Mouse (Mus musculus) CD8-positive naive resting alpha-beta T cell, adult 2 months (primary cell): ENCODE results near the gene Cyp8b1.

Source experiments
- DNase-seq, 2 experiments: peaks; one replicate each; pipeline ENCODE4 v3.0.0; 2022; ENCODE audit warnings: low read depth in 2 of 2, low spot score in 2 of 2

Cyp8b1 gene

DNA sequence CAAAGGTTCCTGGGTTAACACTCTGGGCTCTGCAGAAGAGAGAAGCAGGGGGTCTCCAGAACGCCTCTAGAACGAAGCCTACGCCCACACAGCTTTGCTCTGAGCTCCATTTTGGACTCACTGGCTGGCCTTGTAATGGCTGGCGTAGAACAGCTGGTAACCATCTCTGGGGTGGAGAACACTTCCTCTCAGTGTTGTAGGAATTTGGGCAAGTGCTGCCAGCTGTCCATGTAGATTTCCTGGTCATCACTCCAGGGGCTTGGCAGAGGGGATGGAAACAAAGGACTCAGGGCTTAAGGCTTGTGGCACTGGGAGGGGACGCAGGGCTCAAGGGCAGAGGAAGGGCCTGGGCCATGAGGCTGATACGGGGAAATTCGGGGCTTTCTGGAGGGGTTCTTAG, 21.7 kb downstream of the Cyp8b1 start:
- no peak for DNase-seq

DNA sequence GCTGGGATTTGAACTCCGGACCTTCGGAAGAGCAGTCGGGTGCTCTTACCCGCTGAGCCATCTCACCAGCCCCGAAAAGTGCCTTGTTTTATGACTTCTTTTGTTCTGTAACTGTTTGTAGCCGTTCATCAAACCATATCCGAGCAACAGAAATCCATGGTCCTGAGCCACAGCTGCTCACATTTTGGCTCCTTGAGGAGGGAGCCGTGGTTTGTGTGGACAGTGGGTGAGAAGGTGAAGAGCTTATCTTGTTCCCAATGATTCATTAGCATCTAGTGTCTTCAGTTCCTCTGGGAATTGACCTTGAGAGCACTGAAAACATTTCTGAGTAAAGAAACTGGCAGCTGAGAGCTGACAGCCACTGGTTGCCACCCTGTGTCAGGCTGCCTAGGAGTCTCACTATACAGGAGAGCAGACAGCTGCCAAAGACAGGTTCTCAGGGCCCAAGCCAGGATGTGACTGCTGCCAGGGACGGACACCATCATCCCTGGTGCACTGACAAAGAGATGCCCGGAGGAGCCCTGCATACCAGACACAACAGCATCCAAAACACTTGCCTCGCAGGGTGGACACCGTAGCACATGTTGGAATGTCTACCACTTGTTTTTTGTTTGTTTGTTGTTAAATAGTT, 23.9 kb downstream of the Cyp8b1 start:
- no peak for DNase-seq

DNA sequence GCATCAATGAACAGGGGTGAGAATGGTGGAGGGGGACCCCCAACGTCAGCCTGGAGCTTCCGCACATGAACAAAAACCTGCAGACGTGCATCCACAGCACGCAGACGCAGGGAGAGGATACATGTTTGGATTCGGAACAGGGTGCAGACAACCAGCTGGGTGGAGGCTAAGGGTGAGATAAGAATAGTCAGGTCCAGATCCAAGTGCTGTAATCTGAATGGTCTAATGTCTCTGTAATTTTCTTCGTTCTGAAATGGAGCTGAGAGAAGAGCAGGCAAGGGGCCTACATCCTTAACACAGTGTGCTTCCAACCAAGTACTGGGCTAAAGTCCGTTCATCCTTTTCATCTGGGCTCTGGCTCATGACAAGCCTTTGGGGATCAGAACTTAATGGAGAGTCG, 24.8 kb downstream of the Cyp8b1 start:
- DNase-seq: no peak

DNA sequence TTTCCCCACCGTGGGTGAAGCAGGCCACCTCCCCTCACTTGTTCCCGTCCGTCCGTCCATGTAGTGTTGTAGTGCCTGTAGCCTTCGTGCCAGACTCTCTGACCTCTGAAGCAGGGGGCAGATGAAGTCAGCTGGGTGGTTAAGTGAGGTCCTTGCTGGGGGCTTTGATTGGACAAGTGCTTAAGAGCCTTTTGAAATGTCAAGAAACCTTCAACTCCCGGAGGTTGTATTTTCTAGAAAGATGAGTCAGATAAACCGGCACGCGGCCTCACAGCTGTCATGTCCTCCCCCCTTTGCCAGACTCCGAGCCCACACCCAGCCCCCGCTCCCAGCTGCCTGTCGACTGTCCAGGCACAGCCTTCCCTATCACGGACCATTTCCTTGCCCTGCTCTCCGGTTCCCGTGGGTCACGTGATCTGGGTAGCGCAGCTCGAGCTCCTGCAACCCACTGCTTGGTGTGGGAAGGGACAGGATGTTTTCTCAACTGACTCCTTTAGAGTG, 25.6 kb downstream of the Cyp8b1 start:
- DNase-seq: peak; percentile 8 to 14

DNA sequence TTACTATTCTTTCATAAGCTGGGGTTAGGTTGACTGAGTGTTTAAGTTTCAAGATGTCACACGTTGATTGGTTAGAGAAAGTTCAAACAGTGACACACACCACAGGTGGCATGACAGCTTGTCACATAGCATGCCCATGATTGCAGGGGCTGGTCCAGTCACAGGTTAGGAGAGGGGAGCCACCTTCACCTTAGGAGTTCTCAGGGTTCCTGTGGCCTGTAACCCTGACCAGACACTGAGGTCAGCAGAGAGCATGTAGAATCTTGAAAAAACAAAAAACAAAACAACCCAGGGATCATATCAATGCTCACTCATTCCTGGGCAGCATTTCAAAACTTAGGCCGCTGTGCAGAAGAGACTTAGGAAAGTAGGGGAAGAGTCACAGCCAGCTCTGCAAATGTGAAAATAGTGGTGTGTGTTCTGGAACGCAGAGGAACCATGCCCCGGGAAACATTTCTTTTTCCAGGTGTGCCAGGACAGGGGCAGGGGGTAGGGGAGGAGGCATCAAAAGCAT, 26.1 kb downstream of the Cyp8b1 start:
- DNase-seq: no peak

DNA sequence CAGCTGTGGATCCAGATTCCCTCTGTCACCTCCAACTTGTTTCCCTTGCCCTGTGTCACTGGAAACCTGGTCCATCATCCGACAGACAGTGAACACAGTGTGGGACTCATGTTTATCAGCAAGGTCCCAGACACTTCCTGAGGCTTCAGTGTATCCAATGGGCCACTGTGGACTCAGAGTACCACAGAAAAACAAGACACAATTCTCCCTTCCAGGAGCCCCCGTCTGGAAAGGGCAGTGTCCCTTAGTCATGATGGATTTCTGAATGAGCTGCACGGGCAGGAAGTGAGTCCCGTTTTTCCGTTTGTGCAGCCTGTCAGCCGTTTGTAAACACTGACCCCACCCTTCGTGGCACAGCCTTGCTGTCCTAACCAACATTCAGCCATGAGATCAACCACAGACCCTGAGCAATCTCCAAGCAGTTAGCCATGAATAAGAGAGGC, 34.1 kb downstream of the Cyp8b1 start:
- DNase-seq: no peak

DNA sequence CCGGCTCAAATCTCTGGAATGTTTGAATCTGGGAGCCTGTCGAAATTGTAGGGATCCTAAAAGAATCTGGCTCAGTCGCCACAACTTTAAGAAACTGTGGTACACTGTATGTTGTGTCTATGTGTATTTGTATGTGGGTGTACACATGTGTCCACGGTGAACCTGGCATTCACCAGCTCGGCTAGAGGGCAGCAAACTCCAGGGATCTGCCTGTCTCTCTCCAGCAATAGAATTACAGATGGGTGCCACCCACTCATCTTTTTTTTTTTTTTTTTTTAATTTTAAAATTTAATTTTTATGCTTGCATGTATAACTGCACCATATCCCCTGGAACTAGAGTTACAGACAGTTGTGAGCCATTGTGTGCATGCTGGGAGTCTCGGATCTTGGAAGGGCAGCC, 34.8 kb downstream of the Cyp8b1 start:
- DNase-seq: no peak

DNA sequence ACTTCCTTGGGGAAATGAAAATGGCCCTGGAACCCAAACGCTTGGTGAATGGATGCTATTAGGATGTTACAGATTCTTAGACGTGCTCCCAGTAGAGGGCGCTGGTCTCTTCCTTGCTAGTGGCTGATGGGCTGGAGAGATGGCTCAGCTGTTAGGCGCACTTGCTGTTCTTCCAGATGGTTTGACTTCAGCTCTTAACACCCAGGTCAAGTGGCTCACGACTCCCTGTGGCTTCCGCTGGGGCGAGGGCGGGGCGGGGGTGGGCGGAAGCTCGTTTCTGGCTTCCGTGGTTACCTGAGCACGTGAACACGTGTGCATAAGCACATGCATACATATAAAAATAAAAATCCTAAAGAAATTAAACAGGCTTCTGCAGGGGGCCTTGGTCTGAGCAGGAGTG, 35.3 kb downstream of the Cyp8b1 start:
- DNase-seq: peak; percentile 11 to 20

DNA sequence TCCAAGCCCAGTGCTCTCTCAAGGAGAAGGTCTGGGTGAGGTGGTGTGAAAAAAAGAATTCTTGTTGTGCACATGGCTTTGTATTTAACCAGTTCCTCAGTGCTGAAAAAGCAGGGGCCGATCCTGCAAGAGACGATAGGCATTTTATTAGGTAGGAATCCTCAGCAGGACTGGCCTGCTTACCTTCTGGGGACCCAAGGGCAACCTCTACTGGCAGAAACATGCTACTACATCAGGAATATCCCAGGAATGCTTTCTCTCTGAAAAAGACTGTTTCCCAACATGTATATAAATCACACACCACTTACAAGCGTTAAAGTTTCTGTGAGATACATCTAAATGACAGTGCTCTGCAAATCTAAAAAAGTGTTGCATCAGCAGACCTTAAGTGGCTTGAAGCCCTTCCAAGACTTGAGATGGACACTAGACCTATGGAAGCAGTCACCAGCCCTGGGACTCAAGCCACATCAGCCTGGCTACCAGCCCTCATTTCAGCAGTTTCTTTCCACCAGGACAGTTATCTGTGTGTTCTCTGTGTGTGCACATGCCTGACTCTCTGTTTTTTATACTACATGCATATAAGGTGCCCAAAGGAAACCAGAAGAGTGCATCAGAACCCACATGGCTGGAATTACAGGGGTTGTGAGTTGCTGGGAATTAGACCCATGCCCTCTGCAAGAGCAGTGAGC, 38.9 kb downstream of the Cyp8b1 start:
- DNase-seq: no peak

DNA sequence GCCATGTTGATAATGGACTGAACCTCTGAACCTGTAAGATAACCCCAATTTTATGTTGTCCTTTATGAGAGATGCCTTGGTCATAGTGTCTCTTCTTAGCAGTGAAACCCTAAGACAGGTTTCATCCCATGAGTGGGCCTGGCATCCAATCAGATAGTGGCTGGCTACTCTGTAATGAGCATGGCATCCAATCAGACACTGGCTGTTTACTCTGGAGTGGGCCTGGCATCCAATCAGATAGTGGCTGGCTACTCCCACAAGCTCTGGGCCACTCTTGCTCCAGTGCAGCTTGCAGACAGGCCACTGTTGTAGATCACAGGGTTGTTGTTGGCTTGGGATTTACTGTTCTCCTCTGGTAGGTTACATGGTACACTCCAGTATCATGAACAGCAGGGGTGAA, 42.5 kb downstream of the Cyp8b1 start:
- no peak for DNase-seq

DNA sequence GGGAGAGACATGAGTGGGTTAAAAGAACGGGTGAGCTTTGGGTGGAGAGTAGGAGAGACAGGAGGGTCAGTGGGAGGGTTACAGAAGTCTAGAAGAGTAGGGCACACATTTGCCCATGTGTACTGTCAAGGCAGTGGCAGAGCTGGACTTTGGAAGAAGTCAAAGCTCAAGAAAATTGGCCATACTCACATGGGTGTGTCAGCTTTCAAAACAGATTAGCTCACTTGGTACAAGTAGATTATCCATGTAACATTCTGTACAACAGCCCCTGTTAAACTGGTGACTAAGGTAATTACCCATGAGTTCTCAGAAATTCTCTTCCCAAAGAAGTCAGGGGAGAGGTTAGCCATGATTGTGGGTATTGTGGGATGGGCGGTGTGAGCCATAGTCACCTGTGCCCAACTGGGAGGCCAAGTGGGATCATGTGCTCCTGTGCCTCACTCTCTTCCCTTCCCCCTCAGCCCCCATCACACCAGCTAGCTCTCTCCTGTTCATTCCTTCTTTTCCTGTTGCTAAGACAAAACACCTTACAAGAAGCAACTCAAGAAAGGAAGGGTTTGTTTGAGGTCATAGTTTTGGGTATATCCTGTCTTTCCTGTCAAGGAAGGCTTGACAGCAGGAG, 43.9 kb downstream of the Cyp8b1 start:
- no peak for DNase-seq

DNA sequence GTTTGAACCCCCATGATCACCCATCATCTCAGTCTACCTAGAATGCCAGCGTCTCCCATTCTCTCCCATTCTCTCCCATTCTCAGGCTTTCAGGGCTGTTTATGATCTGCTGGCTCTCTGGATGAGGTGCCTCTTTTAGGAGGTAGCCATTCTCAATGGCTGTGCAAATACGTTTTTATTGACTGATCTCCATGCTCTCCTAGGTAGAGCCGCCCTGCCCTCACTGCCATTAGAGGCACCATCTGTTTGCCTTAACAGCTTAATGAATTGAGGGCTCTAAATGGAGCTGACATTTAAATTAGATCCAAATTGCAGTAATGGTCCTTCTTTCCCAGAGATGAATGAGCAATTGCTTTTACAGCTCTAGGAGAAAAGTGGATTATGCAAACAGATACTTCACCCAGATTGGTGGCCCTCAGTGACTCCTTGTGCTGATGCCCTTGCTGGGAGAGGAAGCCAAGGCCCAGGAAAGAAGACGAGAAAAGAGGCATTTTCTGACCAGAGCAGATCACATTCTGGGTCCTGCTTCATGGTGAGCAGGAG, 46.1 kb downstream of the Cyp8b1 start:
- DNase-seq: no peak

DNA sequence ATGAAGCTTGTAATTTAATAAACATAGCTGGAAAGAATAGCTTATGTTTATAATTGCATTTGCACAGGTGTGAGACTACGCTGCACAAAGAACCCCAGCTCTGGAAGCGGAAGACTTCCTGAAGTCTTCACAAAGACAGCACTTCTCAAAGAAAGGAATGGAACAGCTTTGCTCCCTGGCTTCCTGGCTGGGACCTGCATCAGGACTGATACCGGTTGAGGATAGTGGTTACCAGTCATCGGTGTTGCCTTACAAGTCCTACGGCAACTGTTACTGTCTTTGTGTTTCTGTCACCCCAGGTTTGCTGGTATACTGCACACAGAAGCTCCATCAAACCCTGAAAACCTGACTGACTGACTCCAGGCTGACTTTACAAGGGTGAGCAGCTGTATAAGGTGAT, 46.7 kb downstream of the Cyp8b1 start:
- no peak for DNase-seq

DNA sequence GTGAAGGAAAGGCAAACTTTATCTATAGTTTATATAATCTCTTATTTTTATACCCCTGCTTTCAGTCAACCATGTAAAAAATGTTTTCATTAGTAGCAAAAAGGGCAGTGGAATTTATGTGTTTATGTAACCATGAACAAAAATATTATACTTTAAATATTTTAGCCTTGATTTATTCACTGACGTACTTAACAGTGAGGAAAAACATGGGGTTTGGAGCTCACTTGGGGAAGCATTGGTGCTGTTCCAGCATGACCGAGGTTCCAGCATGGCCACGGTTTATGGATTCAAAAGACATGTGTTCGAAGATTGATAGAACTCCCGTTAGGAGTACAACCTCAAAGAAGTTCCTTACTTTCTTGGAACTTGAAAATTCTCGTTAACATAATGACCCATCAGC, 47.9 kb downstream of the Cyp8b1 start:
- DNase-seq: no peak

DNA sequence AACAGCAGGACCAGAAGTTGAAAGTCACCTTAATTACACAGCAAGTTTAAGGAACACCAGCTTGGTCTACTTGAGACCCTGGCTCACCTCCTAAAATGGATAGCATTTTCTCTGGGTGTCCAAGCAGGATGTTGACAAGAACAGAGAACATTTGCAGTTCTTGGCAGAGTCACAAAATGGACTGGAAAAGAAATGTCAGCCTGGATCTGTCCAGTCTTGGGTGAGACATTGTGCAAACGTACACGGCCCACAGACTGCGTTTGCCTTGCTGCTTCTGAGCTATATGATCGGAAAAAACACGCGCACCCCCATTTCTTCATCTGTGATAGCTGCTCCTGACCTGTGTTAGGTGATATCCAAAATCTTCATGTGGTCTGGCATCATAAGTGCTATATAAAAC, 48.5 kb downstream of the Cyp8b1 start:
- no peak for DNase-seq

DNA sequence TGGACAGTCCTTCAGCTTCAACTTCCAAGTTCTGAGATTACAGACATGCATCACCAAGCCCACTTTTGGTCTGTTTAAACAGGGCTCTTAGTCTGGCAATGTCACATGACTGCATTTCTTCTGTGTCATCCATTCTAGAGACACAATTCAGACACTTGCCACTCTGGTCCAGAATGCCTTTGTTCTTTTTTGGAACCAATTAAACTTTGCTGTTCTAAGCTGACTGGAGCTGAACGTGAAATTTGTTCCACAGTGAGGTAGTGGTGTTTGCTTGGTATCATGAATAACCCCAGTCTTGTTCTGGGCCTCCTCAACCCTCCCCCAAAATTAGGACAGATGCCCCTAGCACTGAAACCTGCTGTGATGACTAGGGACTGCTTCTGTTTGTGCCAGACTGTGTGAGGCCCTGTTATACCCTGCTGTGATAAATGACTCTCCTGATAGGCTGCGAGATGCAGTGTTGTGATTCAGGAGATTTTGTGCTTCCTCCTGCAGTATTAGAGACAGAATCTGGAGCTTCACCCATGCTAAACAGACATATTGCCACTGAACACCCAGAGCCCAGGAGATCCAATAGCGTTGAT, 50.6 kb downstream of the Cyp8b1 start:
- DNase-seq: no peak

DNA sequence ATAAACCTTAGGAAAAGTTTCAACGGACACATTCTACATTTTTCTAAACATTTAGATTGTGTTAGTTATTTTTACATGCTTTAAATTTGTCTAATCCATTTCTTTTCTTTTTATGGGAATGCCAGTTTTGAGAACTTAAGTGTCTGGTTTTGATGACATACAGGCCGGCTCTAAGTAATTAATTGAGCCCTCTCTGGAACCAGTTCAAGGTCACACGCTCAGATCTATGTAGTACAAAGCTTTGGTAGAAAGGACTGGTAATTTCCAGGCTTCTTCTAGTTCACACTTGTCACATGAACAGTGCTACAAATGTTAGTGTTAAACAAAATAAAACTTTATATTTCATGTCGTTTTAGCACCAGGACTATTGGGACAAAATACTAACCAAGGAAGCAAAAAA, 51.3 kb downstream of the Cyp8b1 start:
- no peak for DNase-seq
